Comparison of ENCODE assay signal across 14 mouse cellular contexts in genomic region chr4:25768657-25769056, GRCm38 (mm10). TPM values are rescaled to one million over a fixed set of nuclear protein-coding genes. Genes with fewer than 3 reads are reported as not detected.
DNase-seq lines count a peak whose midpoint lies in the region; ATAC-seq lines count a peak whose summit lies in the region.
"Had no signal": no experiment of that assay in that cellular context is flagged by ENCODE, and none has a peak within 500 bp of the region (broad histone marks: within the 10 kb centered on the region; RNA-seq: fewer than 3 reads in every experiment).

No protein-coding gene starts in this region.

- H3K4me3 ChIP-seq in midbrain, embryonic 11.5 days (ENCODE audit: low read depth, low read length) = no peak overlapping the region
- H3K4me3 ChIP-seq in midbrain, embryonic 10.5 days = no peak overlapping the region
- no peak overlapping the region for H3K4me3 ChIP-seq in hindbrain, embryonic 13.5 days
- H3K4me3 ChIP-seq in neural tube, embryonic 15.5 days (replicated peaks) = no peak overlapping the region
- H3K4me3 ChIP-seq: heart, embryonic 12.5 days had no signal

- H3K9me3 ChIP-seq in midbrain, embryonic 11.5 days (ENCODE audit: control insufficient read depth, low read length) = no peaks in the 10 kb centered on the region
- no peaks in the 10 kb centered on the region for H3K9me3 ChIP-seq in midbrain, embryonic 10.5 days (replicated peaks)
- no peaks in the 10 kb centered on the region for H3K9me3 ChIP-seq in hindbrain, embryonic 13.5 days
- H3K9me3 ChIP-seq in neural tube, embryonic 15.5 days (replicated peaks) = no peaks in the 10 kb centered on the region
- H3K9me3 ChIP-seq: heart, embryonic 12.5 days had no signal

- H3K27ac ChIP-seq in midbrain, embryonic 11.5 days (ENCODE audit: low read depth, low read length) = no peak overlapping the region
- no peak overlapping the region for H3K27ac ChIP-seq in midbrain, embryonic 10.5 days (replicated peaks)
- H3K27ac ChIP-seq in hindbrain, embryonic 13.5 days = no peak overlapping the region; the same call in 1 of the 2 replicates
- peak overlapping the region; percentile 64; the same call in 1 of the 2 replicates for H3K27ac ChIP-seq in neural tube, embryonic 15.5 days (replicated peaks)

- peak; percentile 28 for DNase-seq in cerebellum, adult 11-12 months
- no peak for DNase-seq in cerebellum, adult 11 months
- peak; percentile 82 for DNase-seq in midbrain, embryonic 11.5 days (ENCODE audit: low spot score, missing footprints)
- DNase-seq in midbrain, embryonic 10.5 days (ENCODE audit: low spot score) = no peak
- no peak for DNase-seq in thymus, postnatal 0 days (ENCODE audit: low spot score)
- DNase-seq in left cerebral cortex, adult 18-20 months (ENCODE audit: low spot score in 2 of 2) = no peak
- DNase-seq: adrenal gland, adult 8-10 months; kidney, adult 11 months; thymus, postnatal 36 days had no signal

- H3K4me1 ChIP-seq in midbrain, embryonic 11.5 days (ENCODE audit: control insufficient read depth, insufficient read depth, low read length) = 0 out of 2 replicates have a peak, but pooled peaks cover 2% of the 10 kb centered on the region
- H3K4me1 ChIP-seq in midbrain, embryonic 10.5 days = peaks cover 12% of the 10 kb centered on the region
- no peaks in the 10 kb centered on the region for H3K4me1 ChIP-seq in hindbrain, embryonic 13.5 days (replicated peaks)
- H3K4me1 ChIP-seq in neural tube, embryonic 15.5 days = no peaks in the 10 kb centered on the region
- H3K4me1 ChIP-seq: heart, embryonic 12.5 days had no signal

- H3K27me3 ChIP-seq in midbrain, embryonic 11.5 days (ENCODE audit: control insufficient read depth, insufficient read depth, low read length) = no peaks in the 10 kb centered on the region
- no peaks in the 10 kb centered on the region for H3K27me3 ChIP-seq in midbrain, embryonic 10.5 days (ENCODE audit: low read depth, poor library complexity, severe bottlenecking)
- H3K27me3 ChIP-seq in hindbrain, embryonic 13.5 days = no peaks in the 10 kb centered on the region
- H3K27me3 ChIP-seq in neural tube, embryonic 15.5 days (replicated peaks) = no peaks in the 10 kb centered on the region
- H3K27me3 ChIP-seq: heart, embryonic 12.5 days had no signal

- H3K9ac ChIP-seq in midbrain, embryonic 11.5 days (ENCODE audit: low read length) = no peak overlapping the region
- H3K9ac ChIP-seq in hindbrain, embryonic 13.5 days = no peak overlapping the region
- H3K9ac ChIP-seq in neural tube, embryonic 15.5 days (replicated peaks) = no peak overlapping the region
- H3K9ac ChIP-seq: heart, embryonic 12.5 days had no signal

- 11% methylated on average over 3 of the region's 3 CpGs for WGBS in midbrain, embryonic 11.5 days
- whole genome bisulfite sequencing in midbrain, embryonic 10.5 days = 26% methylated on average over 3 of the region's 3 CpGs
- WGBS in hindbrain, embryonic 13.5 days = 18% methylated on average over 3 of the region's 3 CpGs
- 13% methylated on average over 3 of the region's 3 CpGs for WGBS in neural tube, embryonic 15.5 days

- H3K4me2 ChIP-seq in midbrain, embryonic 11.5 days = no peak overlapping the region
- H3K4me2 ChIP-seq in hindbrain, embryonic 13.5 days = no peak overlapping the region
- no peak overlapping the region for H3K4me2 ChIP-seq in neural tube, embryonic 15.5 days
- H3K4me2 ChIP-seq: heart, embryonic 12.5 days had no signal

- ATAC-seq in midbrain, embryonic 11.5 days (ENCODE audit: low FRiP score) = peak; percentile 57; the same call in 1 of the 2 replicates
- peak; percentile 57; the same call in 1 of the 2 replicates for ATAC-seq in hindbrain, embryonic 13.5 days (ENCODE audit: low FRiP score)
- ATAC-seq in neural tube, embryonic 15.5 days (ENCODE audit: low FRiP score) = peak; percentile 71

- H3K36me3 ChIP-seq in midbrain, embryonic 11.5 days (ENCODE audit: control insufficient read depth, insufficient read depth, low read length) = no peaks in the 10 kb centered on the region
- no peaks in the 10 kb centered on the region for H3K36me3 ChIP-seq in midbrain, embryonic 10.5 days
- H3K36me3 ChIP-seq in hindbrain, embryonic 13.5 days = no peaks in the 10 kb centered on the region
- no peaks in the 10 kb centered on the region for H3K36me3 ChIP-seq in neural tube, embryonic 15.5 days
- H3K36me3 ChIP-seq: heart, embryonic 12.5 days had no signal

RNA-seq across cellular contexts. Expression of gene Fut9, which starts 31.4 kb away (rescaled TPM):
- polyA plus RNA-seq in midbrain, embryonic 11.5 days (2014; fragmentation: Nextera tagmentation; extraction: Ambion mirVana) = 3.3 TPM in 2 replicates
- 2.6 and 2.9 TPM in 2 replicates for polyA plus RNA-seq in midbrain, embryonic 10.5 days (2016; fragmentation: Nextera tagmentation; extraction: Ambion mirVana)
- polyA plus RNA-seq in hindbrain, embryonic 13.5 days (2015; fragmentation: Nextera tagmentation; extraction: Ambion mirVana) = 9.8 and 10.9 TPM in 2 replicates
- 17.7 and 19.2 TPM in 2 replicates for polyA plus RNA-seq in neural tube, embryonic 15.5 days (2015; fragmentation: Nextera tagmentation; extraction: Ambion mirVana)
- polyA plus RNA-seq in thymus, postnatal 0 days (2015; fragmentation: Nextera tagmentation; extraction: Ambion mirVana) = 0.03 and 0.08 TPM in 2 replicates
- total RNA-seq in left cerebral cortex, adult 18-20 months (2021) = 10 to 100 TPM; 75.3 to 81.6 TPM
- total RNA-seq: common myeloid progenitor, adult 5-6 weeks had no signal
- polyA plus RNA-seq: spleen, adult 2 months had no signal

Comparison
In these comparisons a context has a peak if more than half of its experiments do, and no peak if none do; other contexts are left out.
1. DNase-seq: peak in cerebellum, adult 11-12 months (single experiment) and midbrain, embryonic 11.5 days (single experiment); none in cerebellum, adult 11 months (single experiment), midbrain, embryonic 10.5 days (single experiment), thymus, postnatal 0 days (single experiment) and left cerebral cortex, adult 18-20 months (0 of 2).
2. Peak in every context shown above with its lines, with median percentiles within 50 percentile points of each other: ATAC-seq.